Mouse (Mus musculus) Patski (cell line): ENCODE measurements around the gene Ube2z. TPM values are rescaled to one million over a fixed set of nuclear protein-coding genes. Genes with fewer than 3 reads are reported as not detected.
A peak's percentile ranks its signal among the peaks of the same experiment; 100 is the strongest.
"Not testable (repeated sequence)": the region's sequence is repeated elsewhere in the genome, so short reads cannot be mapped to it uniquely, and the experiment has no call there.

Experiments used
- ATAC-seq: fragments of 100-300 bp; one replicate; pipeline ENCODE4 v1.8.0; 2021
- CTCF ChIA-PET: fragments of 350-600 bp; sonication (Branson Sonifier 250); formaldehyde crosslinking; loops from one replicate; lab custom pipeline; 2022; ENCODE audit warnings: inconsistent platforms; lab: Charles Lee
- POLR2A ChIA-PET: fragments of 350-600 bp; sonication (Branson Sonifier 250); formaldehyde crosslinking; loops from one replicate; lab custom pipeline; 2022; ENCODE audit warnings: antibody characterized with exemption, inconsistent platforms; lab: Charles Lee
- DNase-seq: peaks from one replicate; pipeline ENCODE4 v3.0.0-alpha.2; 2011; ENCODE audit warnings: low read depth, low spot score
- H3K27me3 ChIP-seq: fragments of 371-371 bp; one replicate; pipeline ENCODE4 v1.5.1; 2021
- CTCF ChIP-seq: fragments of 100-300 bp; IDR thresholded peaks from one replicate; pipeline ENCODE4 v1.5.1; 2021
- in situ Hi-C: fragments of 300-500 bp; cut with MboI; formaldehyde crosslinking; loops from 3 replicates; pipeline ENCODE4 v1.11.1; 2018; ENCODE audit warnings: low pct_unique_long_range_greater_than_20kb, mixed read lengths
- polyA plus RNA-seq: library from polyadenylated mRNA; unstranded; gene quantifications from one replicate; pipeline ENCODE4 v1.2.3, GENCODE M21; 2021

Ube2z gene
- polyA plus RNA-seq: 74.0 TPM

DNA sequence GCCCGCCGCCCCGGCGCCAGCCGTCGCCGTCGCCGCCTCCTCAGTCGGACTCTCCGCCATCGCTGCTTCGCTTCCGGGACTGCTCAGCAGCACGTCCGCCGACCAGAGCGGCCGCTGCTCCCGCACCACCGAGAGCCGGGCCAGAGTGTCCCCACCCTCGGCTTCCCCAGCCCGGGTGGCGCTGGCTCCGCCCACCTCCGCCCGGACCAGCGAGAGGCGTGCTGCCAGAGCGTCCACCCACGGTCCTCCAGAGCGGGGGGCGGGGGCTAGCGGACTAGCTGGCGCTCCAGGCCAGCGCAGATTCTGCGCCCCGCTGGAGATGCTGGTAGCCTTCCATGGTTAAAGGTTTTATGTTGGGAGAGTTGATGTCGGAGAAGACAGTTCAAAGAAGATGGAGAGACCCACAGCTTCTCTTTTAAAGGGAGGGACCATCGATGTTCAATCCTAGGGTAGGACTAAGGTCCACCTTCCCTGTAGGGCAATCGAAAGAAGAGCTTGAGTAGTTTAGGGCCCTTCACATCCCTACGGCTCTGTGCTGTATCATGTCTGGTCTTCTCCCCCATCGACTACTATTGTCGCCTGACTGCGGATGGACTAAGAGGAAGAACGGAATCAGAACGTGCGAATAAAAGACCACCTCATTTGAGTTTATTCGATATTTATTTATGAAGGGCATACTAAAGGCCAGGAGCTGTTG lies at the start of gene Ube2z:
Ube2z (minus strand) TSS at position 174 of the 697 bp plus-strand sequence.
- POLR2A ChIA-PET: interaction anchor here (1.0 to 1.9 kb wide), 2 partner anchors 8 to 10 kb away, joined by 3 to 19 read pairs; partner anchors contain the start of gene Atp5g1

GRCm38 (mm10) chr11:96114077-96114476 lies 48.9 kb upstream of the Ube2z start:
- POLR2A ChIA-PET: no interaction called here
- CTCF ChIA-PET: no interaction called here
- TF ChIP-seq CTCF: no peak
- no peaks in the 10 kb centered on the region for H3K27me3 ChIP-seq
- DNase-seq (no peak), ATAC-seq (no peak)
- in situ Hi-C loops: no loop called here

More for the DNA sequence above, at the start of gene Ube2z:
- CTCF ChIA-PET: interaction anchor here (1.7 kb wide), 1 partner anchor 68 kb away, joined by 5 read pairs; the partner anchor contains the start of gene Ttll6
- no peaks in the 10 kb centered on the region for H3K27me3 ChIP-seq
- TF ChIP-seq CTCF: peak; percentile 95
- no peak for DNase-seq
- peak; percentile 85 for ATAC-seq
- in situ Hi-C loops: no loop called here

GRCm38 (mm10) chr11:96111751-96112150 lies 46.6 kb upstream of the Ube2z start, which contains the start of gene Calcoco2:
Calcoco2 (minus strand) TSS chr11:96111964.
- ATAC-seq: no peak
- ChIA-PET CTCF (interaction anchor here (1.8 to 2.2 kb wide), 2 partner anchors 19 to 22 kb away, joined by 6 to 7 read pairs; partner anchors contain the start of gene Ttll6), POLR2A (no interaction called here)
- no peak for TF ChIP-seq CTCF
- DNase-seq: no peak
- in situ Hi-C loops: no loop called here
- no peaks in the 10 kb centered on the region for H3K27me3 ChIP-seq

DNA sequence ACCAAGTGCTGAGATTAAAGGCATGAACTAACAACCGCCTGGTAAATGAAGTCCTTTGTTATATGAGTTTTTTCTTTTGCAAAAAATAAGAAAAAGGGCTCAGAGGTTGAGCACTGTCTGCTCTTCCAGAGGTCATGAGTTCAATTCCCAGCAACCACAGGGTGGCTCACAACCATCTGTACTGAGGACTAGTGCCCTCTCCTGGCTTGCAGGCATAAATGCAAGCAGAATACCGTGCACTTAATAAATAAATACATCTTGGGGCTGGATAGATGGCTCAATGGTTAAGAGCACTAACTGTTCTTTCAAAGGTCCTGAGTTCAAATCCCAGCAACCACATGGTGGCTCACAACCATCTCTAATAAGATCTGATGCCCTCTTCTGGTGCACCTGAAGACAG lies 45.8 kb upstream of the Ube2z start:
- POLR2A ChIA-PET, H3K27me3 ChIP-seq, in situ Hi-C loops, DNase-seq, ATAC-seq: not testable (repeated sequence)
- CTCF ChIA-PET: interaction anchor here (2.2 kb wide), 1 partner anchor 18 kb away, joined by 6 read pairs; no protein-coding TSS in a partner anchor
- TF ChIP-seq CTCF: peak; percentile 55

- ChIA-PET POLR2A (no interaction called here), CTCF (interaction anchor here (1.1 kb wide), 1 partner anchor 25 kb away, joined by 3 read pairs; the partner anchor contains the start of gene Ttll6)
- no peak for ATAC-seq
- H3K27me3 ChIP-seq: no peaks in the 10 kb centered on the region
- in situ Hi-C loops: no loop called here
- DNase-seq: no peak
- TF ChIP-seq CTCF: no peak
Observed at GRCm38 (mm10) chr11:96108376-96108775, 43.2 kb upstream of the Ube2z start.

DNA sequence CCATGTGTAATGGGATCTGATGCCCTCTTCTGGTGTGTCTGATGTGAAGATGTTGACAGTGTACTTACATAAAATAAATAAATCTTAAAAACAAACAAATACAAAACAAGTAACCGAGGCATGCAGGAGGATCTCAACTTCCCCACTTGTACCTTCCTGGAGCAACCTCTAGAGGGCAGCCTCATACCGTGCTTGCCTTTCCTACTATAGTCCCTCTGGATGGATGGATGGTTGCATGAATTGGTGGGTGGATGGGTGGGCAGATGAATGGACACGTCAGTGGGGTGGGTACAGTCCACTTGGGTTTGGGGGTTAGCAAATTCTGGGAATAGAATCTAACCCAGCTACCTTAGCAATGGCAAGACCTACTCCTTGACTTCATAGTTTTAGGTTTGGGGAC lies 28.2 kb upstream of the Ube2z start:
- in situ Hi-C loops: loop anchor here (5.0 kb wide), 2 partner anchors 39 to 139 kb away; partner anchors contain the start of gene Ttll6
- DNase-seq: no peak
- ATAC-seq: no peak
- POLR2A ChIA-PET: interaction anchor here (0.9 kb wide), 1 partner anchor 9 kb away, joined by 3 read pairs; no protein-coding TSS in a partner anchor
- peak; percentile 89 for TF ChIP-seq CTCF
- CTCF ChIA-PET: interaction anchor here (0.7 to 2.8 kb wide), 12 partner anchors 9 to 146 kb away, joined by 3 to 18 read pairs (median 4); partner anchors contain the start of gene Calcoco2
- no peaks in the 10 kb centered on the region for H3K27me3 ChIP-seq

- DNase-seq: no peak
- no peaks in the 10 kb centered on the region for H3K27me3 ChIP-seq
- TF ChIP-seq CTCF: no peak
- ChIA-PET CTCF (interaction anchor here (0.7 to 2.8 kb wide), 12 partner anchors 18 to 147 kb away, joined by 3 to 18 read pairs (median 4); partner anchors contain the start of gene Calcoco2), POLR2A (interaction anchor here (0.7 to 0.9 kb wide), 2 partner anchors 9 to 37 kb away, joined by 3 read pairs; no protein-coding TSS in a partner anchor)
- in situ Hi-C loops: loop anchor here (5.0 kb wide), 2 partner anchors 40 to 140 kb away; partner anchors contain the start of gene Ttll6
- ATAC-seq: no peak
Observed at GRCm38 (mm10) chr11:96092674-96093291, 27.6 kb upstream of the Ube2z start.

GRCm38 (mm10) chr11:96091073-96091472 lies 25.9 kb upstream of the Ube2z start:
- TF ChIP-seq CTCF: peak; percentile 65
- in situ Hi-C loops: loop anchor here (5.0 kb wide), 2 partner anchors 41 to 141 kb away; partner anchors contain the start of gene Ttll6
- ATAC-seq (no peak), DNase-seq (no peak)
- POLR2A ChIA-PET: interaction anchor here (0.8 kb wide), 1 partner anchor 25 kb away, joined by 3 read pairs; no protein-coding TSS in a partner anchor
- H3K27me3 ChIP-seq: no peaks in the 10 kb centered on the region
- CTCF ChIA-PET: interaction anchor here (0.8 kb wide), 1 partner anchor 263 kb away, joined by 3 read pairs; no protein-coding TSS in a partner anchor

DNA sequence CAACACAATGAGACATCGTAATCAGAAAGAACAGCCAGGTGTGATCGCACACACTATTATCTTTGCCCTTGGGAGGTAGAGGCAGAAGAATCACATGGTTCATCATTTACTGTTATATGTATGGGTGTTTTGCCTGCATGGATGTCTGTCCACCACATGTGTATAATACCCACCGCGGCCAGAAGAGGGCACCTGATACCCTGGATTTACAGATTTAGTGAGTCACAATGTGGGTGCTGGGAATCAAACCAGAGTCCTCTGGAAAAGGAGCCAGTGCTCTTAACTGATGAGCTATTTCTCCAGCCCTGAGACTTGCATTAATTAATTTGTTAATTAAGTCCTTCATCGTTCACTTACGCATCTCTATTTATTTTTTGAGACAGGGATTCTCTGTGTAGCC lies 22.8 kb upstream of the Ube2z start:
- ChIA-PET POLR2A (no interaction called here), CTCF (no interaction called here)
- in situ Hi-C loops: no loop called here
- ATAC-seq (no peak), DNase-seq (no peak)
- TF ChIP-seq CTCF: no peak
- no peaks in the 10 kb centered on the region for H3K27me3 ChIP-seq

DNA sequence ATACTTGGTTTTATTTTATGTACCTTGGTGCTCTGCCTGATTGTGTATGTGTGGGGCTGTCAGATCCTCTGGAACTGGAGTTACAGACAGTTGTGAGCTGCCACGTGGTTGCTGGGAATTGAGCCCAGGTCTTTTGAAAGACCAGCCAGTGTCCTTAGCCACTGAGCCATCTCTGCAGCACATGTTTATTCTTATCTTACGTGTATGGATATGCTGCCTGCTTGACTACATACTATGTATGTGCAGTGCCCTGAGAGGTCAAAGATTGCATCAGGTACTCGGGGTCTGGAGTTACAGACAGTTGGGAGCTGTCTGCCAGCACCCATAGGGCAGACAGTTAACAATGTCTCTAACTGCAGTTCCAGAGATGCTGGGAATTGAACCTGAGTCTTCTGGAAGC lies 17.5 kb upstream of the Ube2z start:
- ATAC-seq (no peak), DNase-seq (no peak)
- ChIA-PET POLR2A (no interaction called here), CTCF (interaction anchor here (0.7 kb wide), 1 partner anchor 25 kb away, joined by 3 read pairs; no protein-coding TSS in a partner anchor)
- no peaks in the 10 kb centered on the region for H3K27me3 ChIP-seq
- no peak for TF ChIP-seq CTCF
- in situ Hi-C loops: no loop called here
